Mouse (Mus musculus): ENCODE data around the gene Fbxl20. TPM values are rescaled to one million over a fixed set of nuclear protein-coding genes. Genes with fewer than 3 reads are reported as not detected.

Gene Fbxl20
- polyA plus RNA-seq, 1 experiment from 2014 or later, result 7.3 TPM

GRCm38 (mm10) chr11:98061904-98062562 is 88.2 kb downstream of the Fbxl20 start:
- Histone ChIP-seq H3K4me1 (replicated peaks; ENCODE audit: control insufficient read depth, insufficient read depth, low read length) (no peaks in the 10 kb centered on the region), H3K4me3 (ENCODE audit: low read depth, low read length) (no peak overlapping the region), H3K9me3 (ENCODE audit: control insufficient read depth) (no peaks in the 10 kb centered on the region), H3K27me3 (replicated peaks; ENCODE audit: control insufficient read depth, insufficient read depth, low read length) (peaks cover 5% of the 10 kb centered on the region; the same call in 1 of the 2 replicates), H3K4me2 (replicated peaks; ENCODE audit: low read depth) (no peak overlapping the region), H3K27ac (ENCODE audit: low read depth, low read length) (no peak overlapping the region), H3K36me3 (ENCODE audit: control insufficient read depth, insufficient read depth) (no peaks in the 10 kb centered on the region), H3K9ac (ENCODE audit: low read depth, low read length) (no peak overlapping the region)
- ATAC-seq, result no peak
- WGBS, result 54% methylated on average over 6 of the region's 6 CpGs
- no peak for TF ChIP-seq CTCF (IDR thresholded peaks at IDR 0.05; ENCODE audit: low read depth)

- WGBS, result 77% methylated on average over 3 of the region's 3 CpGs
- H3K4me1 ChIP-seq (replicated peaks; ENCODE audit: control insufficient read depth, insufficient read depth, low read length), result no peaks in the 10 kb centered on the region
- H3K9ac ChIP-seq (ENCODE audit: low read depth, low read length), result no peak overlapping the region
- TF ChIP-seq CTCF (IDR thresholded peaks at IDR 0.05; ENCODE audit: low read depth), result no peak
- no peaks in the 10 kb centered on the region for H3K36me3 ChIP-seq (ENCODE audit: control insufficient read depth, insufficient read depth)
- H3K4me2 ChIP-seq (replicated peaks; ENCODE audit: low read depth), result no peak overlapping the region
- no peak overlapping the region for H3K4me3 ChIP-seq (ENCODE audit: low read depth, low read length)
- no peak overlapping the region for H3K27ac ChIP-seq (ENCODE audit: low read depth, low read length)
- no peak for ATAC-seq
- no peaks in the 10 kb centered on the region for H3K9me3 ChIP-seq (ENCODE audit: control insufficient read depth)
- peaks cover 8% of the 10 kb centered on the region; the same call in 1 of the 2 replicates for H3K27me3 ChIP-seq (replicated peaks; ENCODE audit: control insufficient read depth, insufficient read depth, low read length)
Measured at GRCm38 (mm10) chr11:98061441-98061840, 88.8 kb downstream of the Fbxl20 start.

- ATAC-seq, result no peak
- Histone ChIP-seq H3K36me3 (ENCODE audit: control insufficient read depth, insufficient read depth) (no peaks in the 10 kb centered on the region), H3K9ac (ENCODE audit: low read depth, low read length) (no peak overlapping the region), H3K4me2 (replicated peaks; ENCODE audit: low read depth) (no peak overlapping the region), H3K27me3 (replicated peaks; ENCODE audit: control insufficient read depth, insufficient read depth, low read length) (peaks cover 8% of the 10 kb centered on the region; the same call in 1 of the 2 replicates), H3K4me1 (replicated peaks; ENCODE audit: control insufficient read depth, insufficient read depth, low read length) (no peaks in the 10 kb centered on the region), H3K27ac (ENCODE audit: low read depth, low read length) (no peak overlapping the region), H3K4me3 (ENCODE audit: low read depth, low read length) (no peak overlapping the region), H3K9me3 (ENCODE audit: control insufficient read depth) (no peaks in the 10 kb centered on the region)
- WGBS, result 77% methylated on average over 5 of the region's 5 CpGs
- TF ChIP-seq CTCF (IDR thresholded peaks at IDR 0.05; ENCODE audit: low read depth), result no peak
Measured at GRCm38 (mm10) chr11:98060104-98060692, 90.0 kb downstream of the Fbxl20 start.

GRCm38 (mm10) chr11:98059662-98060061 is 90.5 kb downstream of the Fbxl20 start:
- ATAC-seq, result no peak
- Histone ChIP-seq H3K4me1 (replicated peaks; ENCODE audit: control insufficient read depth, insufficient read depth, low read length) (no peaks in the 10 kb centered on the region), H3K27ac (ENCODE audit: low read depth, low read length) (no peak overlapping the region), H3K27me3 (replicated peaks; ENCODE audit: control insufficient read depth, insufficient read depth, low read length) (peaks cover 8% of the 10 kb centered on the region; the same call in 1 of the 2 replicates), H3K9ac (ENCODE audit: low read depth, low read length) (no peak overlapping the region), H3K4me2 (replicated peaks; ENCODE audit: low read depth) (no peak overlapping the region), H3K4me3 (ENCODE audit: low read depth, low read length) (no peak overlapping the region), H3K36me3 (ENCODE audit: control insufficient read depth, insufficient read depth) (no peaks in the 10 kb centered on the region), H3K9me3 (ENCODE audit: control insufficient read depth) (no peaks in the 10 kb centered on the region)
- 50% methylated on average over 7 of the region's 7 CpGs for WGBS
- TF ChIP-seq CTCF (IDR thresholded peaks at IDR 0.05; ENCODE audit: low read depth), result no peak

DNA sequence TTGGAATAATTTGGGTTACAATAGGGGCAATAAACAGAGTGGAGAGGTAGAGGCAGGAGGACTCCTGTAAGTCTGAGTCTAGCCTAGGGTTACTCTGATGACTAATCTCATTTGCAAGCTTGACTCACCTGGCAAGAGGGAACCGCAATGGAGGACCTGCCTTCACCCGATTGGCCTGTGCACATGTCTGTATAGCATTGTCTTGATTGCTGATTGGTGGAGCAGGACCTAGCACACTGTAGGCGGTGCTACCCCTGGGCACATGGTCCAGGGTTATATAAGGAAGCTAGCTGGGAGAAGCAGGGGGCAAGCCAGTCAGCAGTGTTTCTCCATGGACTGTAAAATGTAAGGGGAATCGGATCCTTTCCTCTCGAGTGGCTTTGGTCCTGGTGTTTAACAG is 92.2 kb downstream of the Fbxl20 start:
- no peak overlapping the region for H3K4me3 ChIP-seq (ENCODE audit: low read depth, low read length)
- H3K4me1 ChIP-seq (replicated peaks; ENCODE audit: control insufficient read depth, insufficient read depth, low read length), result no peaks in the 10 kb centered on the region
- peaks cover 20% of the 10 kb centered on the region for H3K27me3 ChIP-seq (replicated peaks; ENCODE audit: control insufficient read depth, insufficient read depth, low read length)
- no peak overlapping the region for H3K4me2 ChIP-seq (replicated peaks; ENCODE audit: low read depth)
- no peak overlapping the region for H3K27ac ChIP-seq (ENCODE audit: low read depth, low read length)
- no peaks in the 10 kb centered on the region for H3K36me3 ChIP-seq (ENCODE audit: control insufficient read depth, insufficient read depth)
- no peak for ATAC-seq
- no peaks in the 10 kb centered on the region for H3K9me3 ChIP-seq (ENCODE audit: control insufficient read depth)
- WGBS, result 86% methylated on average over 5 of the region's 5 CpGs
- H3K9ac ChIP-seq (ENCODE audit: low read depth, low read length), result no peak overlapping the region
- no peak for TF ChIP-seq CTCF (IDR thresholded peaks at IDR 0.05; ENCODE audit: low read depth)

GRCm38 (mm10) chr11:98057466-98057865 is 92.7 kb downstream of the Fbxl20 start:
- Histone ChIP-seq H3K4me1 (replicated peaks; ENCODE audit: control insufficient read depth, insufficient read depth, low read length) (no peaks in the 10 kb centered on the region), H3K4me3 (ENCODE audit: low read depth, low read length) (no peak overlapping the region), H3K9ac (ENCODE audit: low read depth, low read length) (no peak overlapping the region), H3K36me3 (ENCODE audit: control insufficient read depth, insufficient read depth) (no peaks in the 10 kb centered on the region), H3K4me2 (replicated peaks; ENCODE audit: low read depth) (no peak overlapping the region), H3K27ac (ENCODE audit: low read depth, low read length) (no peak overlapping the region), H3K27me3 (replicated peaks; ENCODE audit: control insufficient read depth, insufficient read depth, low read length) (peaks cover 26% of the 10 kb centered on the region), H3K9me3 (ENCODE audit: control insufficient read depth) (no peaks in the 10 kb centered on the region)
- WGBS, result 20% methylated on average over 9 of the region's 9 CpGs
- no peak for TF ChIP-seq CTCF (IDR thresholded peaks at IDR 0.05; ENCODE audit: low read depth)
- no peak for ATAC-seq

All from intestine, postnatal 0 days (tissue).